Mouse (Mus musculus): Measurements from ENCODE around the gene Rhd.

DNA sequence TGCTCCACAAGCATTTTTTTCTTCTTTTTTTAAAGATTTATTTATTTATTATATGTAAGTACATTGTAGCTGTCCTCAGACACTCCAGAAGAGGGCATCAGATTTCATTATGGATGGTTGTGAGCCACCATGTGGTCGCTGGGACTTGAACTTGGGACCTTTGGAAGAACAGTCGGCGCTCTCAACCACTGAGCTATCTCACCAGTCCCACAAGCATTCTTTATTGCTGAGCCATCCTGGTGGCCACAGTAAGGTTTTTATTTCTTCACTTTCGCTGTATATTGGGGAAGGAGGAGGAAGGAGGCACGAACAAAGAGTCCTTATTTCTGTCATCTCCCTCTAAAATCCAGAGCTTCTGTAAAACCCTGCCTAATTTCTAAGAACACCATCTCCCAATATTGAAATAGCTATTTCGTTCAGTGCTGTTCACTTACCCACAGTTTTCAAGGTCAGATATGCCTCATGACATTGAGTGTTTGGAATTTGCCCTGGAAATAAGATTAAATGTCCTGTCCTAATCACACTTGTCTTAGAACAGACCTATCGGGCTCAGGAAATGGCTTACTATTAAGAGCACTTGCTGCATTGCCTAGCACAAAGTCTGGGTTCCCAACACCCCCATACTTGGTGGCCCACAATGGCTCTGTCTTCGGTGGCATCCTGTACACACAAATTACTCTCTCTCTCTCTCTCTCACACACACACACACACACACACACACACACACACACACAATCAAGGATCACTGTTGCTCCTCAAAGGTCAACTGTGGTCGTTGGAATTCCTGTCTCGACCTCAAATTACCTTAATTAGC is 58.0 kb downstream of the Rhd start:
- TF ChIP-seq CTCF (IDR thresholded peaks at IDR 0.05; ENCODE audit: extremely low read depth, insufficient read depth, low read length), result no peak
- TF ChIP-seq POLR2A (IDR thresholded peaks at IDR 0.05; ENCODE audit: extremely low read depth, insufficient read depth, low read length), result no peak
